Mouse (Mus musculus) cerebral cortex, adult 2 months (tissue): ENCODE data around the gene Gsta2.

ENCODE experiments used
- WGBS: fragments of 180-500 bp; shearing (Covaris S2); methylation state at CpG from one replicate; pipeline ENCODE4 v1.1.7; 2018; 5-methylcytosine and 5-hydroxymethylcytosine counted together

Gsta2 gene

DNA sequence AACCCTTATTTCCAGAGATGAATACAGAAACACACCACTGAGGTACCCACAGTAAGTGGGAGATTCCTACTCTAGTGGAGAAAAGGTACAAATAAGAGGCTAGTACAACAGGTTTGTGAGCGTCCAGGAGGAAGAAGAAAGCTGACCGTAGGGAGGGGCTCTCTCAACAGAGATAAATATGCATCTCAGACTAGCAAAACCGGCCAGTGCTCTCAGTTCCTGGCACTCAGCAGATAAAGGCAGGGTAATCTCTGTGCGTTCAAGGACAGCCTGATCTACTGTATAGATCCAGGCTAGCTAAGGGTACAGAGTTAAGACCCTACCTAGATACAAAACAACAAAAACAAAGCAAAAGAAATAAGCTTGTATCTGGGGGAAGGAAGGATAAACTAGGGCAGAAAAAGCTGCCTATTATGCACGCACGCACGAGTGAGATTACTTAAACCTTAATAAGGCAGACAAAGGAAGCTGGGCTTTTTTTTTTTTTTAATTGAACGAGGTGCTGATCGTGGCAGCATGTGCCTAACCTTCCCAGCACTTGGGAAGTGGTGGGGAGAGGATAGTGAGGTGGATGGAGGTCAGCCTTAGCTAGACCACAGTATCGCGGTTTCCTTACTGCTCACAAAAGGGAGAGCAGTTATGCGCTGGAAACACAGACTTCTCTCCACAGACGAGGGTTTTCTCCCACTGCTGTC lies 10.4 kb upstream of the Gsta2 start:
- 75% methylated on average over 13 of the region's 13 CpGs for WGBS

DNA sequence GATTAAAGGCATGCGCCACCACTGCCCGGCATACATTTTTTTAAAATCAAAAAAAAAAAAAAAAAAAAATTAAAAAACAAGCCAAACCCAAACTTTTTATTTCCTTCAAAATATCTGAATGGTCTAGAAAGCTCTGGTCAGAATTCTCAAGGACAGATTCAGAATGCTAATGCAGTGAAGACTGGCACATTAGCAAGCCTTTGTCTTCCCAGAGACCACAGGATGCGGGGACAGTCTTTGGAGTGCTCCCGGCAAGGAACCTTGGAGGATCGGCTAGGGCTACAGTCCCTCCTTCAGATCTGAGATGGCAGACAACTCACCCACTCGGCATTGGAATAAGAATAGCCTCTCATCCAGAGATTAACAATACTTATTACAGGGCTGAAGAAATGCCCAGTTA lies 9.1 kb upstream of the Gsta2 start:
- 93% methylated on average over 6 of the region's 6 CpGs for WGBS

DNA sequence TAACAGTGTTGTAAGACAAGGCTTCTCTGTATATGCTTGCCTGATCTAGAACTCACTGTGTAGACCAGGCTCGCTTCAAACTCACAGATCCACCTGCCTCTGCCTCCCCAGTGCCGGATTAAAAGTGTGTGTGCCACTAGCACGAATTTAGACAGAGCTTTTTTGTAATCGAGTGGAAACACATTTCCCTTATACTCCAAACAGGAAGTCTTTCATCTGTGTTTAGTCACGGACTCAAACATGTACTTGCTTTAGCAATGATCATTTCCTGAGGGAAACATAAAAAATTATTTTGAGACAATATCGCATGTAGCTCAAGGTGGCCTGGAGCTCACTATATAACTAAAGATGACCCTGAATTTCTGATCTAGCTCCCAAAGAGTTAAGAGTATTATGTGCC lies 7.8 kb upstream of the Gsta2 start:
- WGBS: 53% methylated on average over 6 of the region's 6 CpGs

DNA sequence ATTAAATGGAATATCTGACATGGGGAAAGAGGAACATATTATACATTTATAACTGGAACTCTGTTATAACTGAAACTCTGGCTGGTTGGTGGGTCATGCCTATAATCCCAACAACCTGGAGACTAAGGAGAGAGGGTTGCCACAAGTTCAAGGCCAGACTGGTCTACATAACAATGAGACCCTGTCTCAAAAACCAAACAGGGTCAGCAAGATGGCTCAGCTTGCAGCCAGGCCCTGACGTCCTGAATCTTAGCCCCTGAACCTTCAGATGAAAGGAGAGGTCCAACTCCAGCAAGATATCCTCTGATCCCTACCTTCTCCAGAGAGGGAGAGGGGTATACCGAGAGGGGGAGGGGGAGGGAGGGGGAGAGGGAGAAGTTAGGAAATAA lies 4.9 kb upstream of the Gsta2 start:
- 58% methylated on average over 2 of the region's 2 CpGs for WGBS

DNA sequence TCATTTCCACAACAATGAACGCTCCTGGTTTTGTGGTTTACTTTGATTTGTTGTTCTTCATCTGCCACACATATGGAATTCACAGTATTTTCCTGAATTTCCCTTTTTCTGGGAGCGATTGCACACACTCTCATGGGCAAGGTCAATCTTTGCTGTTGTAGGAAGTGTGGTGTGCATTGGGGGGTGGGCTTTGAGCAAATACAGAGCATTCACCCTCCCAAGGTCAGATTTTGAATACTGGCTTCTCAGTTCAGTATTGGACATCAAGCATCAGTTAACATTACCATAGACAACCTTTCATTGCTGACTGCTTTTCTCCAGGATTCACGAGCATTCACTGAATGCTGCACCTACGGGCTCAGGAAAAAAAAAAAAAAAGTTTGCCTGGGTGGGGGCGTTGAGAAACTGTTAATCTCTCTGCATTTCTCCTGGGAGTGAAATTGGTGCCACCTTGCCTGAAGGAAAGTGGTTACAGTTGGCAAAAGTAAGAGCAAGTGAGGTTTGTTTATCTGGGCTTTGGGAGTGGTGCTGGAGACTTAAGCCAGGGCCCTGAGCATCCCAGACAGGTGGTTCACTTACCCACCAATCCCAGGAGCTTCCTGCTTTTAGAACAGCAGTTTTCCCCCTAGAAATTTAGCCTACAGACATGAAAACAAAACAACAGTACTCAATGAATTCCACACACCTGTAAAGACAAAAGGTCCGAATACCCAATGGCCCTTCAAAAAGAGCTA lies 4.3 kb upstream of the Gsta2 start:
- WGBS: 85% methylated on average over 6 of the region's 6 CpGs

DNA sequence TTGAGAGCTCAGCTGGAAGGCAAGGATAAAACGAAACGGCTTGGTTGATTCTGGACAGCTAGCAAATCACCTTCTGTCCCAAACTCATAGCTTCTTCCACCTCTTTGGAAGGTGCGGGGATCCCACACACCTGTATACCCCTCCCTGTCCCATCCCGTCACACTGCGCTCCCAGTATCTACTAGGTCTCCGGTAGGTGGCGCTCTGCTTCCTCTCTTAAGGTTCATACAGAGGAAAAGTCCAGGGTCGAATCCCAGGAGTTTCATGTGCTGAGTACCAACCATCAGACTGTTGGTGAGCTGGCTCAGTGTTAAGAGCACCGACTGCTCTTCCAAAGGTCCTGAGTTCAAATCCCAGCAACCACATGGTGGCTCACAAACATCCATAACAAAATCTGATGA lies 2.5 kb upstream of the Gsta2 start:
- 20% methylated on average over 9 of the region's 9 CpGs for WGBS

DNA sequence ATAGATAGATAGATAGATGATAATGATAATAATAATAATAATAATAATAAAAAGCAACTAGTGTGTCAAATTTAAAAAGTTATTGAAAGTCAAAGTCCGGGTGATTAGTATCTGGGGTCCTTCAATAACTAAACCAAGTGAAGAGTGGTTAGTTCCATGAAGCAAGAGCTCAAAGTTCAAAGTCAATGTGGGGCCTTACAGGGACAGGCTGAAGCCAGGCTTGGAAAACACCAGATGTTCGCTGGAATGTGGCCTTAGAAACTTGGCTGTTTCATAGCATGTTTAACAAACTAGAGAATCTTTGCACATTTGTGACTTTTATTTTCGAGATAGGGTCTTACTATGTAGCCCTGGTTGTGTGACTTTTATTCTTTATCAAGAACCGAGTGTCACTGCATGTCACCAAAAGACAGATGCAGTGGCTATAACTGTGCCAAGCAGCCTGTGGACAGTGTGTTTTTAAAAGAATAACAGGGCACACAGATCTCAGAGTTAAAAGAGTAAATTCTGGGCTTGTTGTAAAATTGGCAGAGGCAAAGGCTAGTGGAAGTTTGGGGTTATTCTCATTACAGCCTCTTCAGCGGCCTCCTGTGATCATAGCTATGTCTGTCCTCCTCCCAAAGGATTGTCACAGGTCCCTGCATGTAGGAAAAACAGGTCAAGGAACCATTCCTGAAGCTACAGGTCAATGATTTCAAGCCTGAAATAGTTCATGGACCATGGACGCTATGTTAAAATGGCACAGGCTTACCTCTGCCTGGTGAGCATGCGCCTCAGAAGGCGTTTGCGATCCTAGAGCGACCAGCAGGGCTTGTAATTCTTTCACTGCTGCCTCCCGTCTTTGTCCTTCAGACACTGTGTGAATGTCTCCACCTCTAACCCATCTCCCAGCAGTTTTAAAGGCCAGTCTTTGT lies 666 bp downstream of the Gsta2 start:
- 86% methylated on average over 11 of the region's 11 CpGs for WGBS

DNA sequence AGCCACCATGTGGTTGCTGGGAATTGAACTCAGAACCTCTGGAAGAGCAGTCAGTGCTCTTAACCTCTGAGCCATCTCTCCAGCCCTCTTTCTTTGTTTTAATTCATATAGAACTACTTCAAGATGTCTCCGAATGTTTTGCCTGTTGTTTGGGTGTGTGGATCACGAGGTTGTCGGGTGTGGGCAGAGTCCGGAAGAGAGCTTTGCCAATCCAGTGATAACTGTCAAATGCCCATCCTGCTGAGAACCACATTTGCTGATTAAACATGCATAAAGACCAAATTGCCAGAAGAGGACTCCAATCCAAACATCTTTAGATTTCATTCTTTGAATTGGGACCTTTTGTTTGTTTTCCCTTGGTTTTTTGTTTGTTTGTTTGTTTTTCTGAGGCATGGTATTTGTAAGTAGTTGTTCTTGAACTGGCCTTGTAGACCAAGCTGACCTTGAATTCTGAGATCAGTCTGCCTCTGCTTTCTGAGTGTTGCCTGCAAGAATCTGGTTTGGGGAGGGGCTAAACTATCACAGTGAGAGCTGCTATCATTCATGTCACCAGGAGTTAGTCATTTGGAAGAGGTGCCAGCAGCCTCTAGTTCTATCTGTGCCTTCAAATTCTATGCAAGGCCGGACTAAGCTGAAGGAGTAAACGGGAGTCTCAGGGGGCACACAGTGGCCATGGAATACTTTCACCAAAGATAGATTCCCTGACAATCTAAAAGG lies 3.9 kb downstream of the Gsta2 start:
- 92% methylated on average over 6 of the region's 6 CpGs for WGBS

DNA sequence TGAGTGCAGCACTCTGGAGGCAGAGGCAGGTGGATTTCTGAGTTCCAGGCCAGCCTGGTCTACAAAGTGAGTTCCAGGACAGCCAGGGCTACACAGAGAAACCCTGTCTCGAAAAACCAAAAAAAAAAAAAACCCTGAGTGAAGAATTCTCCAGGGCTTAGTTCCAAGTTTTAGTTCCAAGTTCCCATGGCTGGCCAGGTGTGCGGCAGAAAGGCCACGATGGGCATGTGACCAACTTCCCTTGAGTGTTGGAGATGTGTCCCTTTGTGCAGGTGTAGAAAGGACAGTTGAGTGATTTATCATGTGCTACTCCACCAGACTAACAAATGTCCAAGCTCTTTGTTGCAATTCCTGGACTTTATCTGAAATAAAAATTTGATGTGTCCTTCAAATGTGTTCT lies 6.4 kb downstream of the Gsta2 start:
- 81% methylated on average over 3 of the region's 3 CpGs for WGBS

DNA sequence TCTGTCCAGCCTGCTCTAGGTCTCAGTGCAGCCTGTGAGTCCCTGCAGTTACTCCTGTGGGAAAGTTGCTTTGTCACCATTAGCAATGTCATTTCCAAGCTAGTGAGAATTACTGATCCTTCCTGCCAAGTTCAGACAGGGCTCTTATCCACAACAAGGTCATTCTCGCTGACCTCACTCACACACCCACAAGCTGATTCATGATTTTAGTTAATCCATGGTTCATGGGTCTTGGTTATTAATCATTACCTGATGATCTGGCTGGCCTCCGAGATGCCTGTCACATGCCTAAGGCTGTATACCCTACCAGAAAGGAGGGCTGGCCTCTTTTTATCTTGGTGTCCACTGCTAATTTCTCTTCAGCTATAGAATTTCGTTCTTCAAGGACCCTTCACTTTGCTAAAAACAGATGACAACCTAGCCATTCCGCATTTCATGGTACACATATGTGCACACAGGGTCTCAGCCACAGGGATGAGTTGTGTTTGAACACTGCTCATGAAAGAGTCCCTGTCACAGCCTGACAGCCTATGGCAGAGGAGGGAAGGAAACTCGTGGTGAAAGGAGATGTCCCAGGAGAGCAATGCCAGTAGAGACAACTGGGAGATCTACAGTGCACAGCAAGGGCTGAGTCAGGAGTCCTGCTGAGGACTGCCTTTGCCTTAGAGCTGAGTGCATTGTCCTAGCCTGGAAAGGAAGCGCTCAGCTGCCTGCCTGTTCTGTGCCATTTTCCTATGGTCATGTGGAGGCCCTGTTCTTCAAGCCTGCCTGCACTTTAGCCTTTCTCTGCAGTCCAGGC lies 7.2 kb downstream of the Gsta2 start:
- WGBS: 81% methylated on average over 6 of the region's 6 CpGs

DNA sequence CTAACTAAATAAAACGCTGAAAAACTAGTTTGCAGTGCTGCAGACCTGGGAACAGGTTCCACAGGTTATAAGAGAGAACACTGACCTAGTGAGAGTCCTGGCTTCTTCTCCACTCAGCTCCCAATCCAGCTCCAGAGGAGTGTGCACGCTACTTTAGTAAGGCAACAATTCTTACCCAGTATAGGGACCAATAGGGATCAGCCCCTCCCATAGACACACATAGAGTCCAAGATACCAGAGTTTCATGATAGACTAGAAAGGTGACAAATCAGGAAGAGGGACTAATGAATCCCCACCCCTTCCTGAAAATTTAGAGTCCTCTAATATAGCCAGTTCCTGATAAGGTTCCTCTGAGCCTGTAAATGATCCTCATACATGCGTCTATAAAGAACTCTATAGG lies 8.6 kb downstream of the Gsta2 start:
- WGBS: 66% methylated on average over 3 of the region's 3 CpGs

DNA sequence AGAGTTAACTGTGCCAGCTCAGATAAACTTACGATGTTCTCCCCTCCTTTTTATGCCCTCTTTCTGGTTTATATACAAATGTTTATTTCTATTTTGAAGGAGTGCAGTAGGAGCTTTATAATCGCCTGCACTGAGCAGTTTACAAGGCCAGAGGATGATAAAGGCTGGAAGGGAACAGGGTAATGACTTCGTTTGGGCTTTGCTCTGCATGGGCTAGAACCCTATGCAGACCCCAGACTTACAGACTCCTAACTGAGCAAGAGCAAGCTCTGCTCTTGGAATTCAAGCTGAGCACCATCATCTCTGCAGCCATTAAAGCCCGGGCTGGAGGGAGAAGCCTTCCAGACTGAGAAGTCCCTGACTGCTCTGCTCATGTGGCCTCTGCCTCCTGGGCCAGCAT lies 10.4 kb downstream of the Gsta2 start:
- 63% methylated on average over 4 of the region's 4 CpGs for WGBS

DNA sequence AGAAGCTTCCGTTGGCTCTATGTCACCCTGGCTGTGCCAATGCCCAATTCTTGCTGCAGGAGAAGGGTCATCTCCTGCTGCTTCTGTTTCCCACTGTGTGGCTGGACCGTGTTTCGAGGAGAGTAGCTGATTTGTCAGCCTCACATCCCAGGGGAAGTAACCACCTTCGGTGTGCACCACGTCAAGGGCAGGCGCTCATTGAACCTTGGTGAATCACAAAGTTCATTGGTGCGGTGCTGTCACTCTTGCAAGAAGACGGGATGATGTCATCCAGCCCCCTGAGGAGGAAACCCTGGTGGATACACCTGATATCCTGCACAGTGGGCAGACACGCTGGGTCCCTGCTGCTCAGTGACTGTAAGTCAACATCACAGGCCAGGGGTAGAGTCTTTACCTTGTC lies 12.5 kb downstream of the Gsta2 start:
- WGBS: 84% methylated on average over 9 of the region's 9 CpGs

DNA sequence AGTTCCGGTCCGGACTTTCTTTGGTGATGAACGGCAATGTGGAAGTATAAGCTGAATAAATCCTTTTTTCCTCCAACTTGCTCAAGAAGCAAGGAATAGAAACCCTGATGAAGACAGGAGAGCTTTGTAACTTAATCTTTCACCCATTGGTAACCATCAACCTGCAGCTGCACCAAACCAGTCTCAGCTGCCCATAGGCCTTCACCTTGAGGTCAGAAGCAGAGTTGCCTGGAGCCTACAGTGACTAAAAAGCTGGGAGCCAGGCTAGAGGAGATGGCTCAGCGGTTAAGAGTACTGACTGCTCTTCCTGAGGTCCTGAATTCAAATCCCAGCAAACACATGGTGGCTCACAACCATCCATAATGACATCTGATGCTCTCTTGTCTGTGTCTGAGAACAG lies 13.1 kb downstream of the Gsta2 start:
- 92% methylated on average over 4 of the region's 4 CpGs for WGBS

DNA sequence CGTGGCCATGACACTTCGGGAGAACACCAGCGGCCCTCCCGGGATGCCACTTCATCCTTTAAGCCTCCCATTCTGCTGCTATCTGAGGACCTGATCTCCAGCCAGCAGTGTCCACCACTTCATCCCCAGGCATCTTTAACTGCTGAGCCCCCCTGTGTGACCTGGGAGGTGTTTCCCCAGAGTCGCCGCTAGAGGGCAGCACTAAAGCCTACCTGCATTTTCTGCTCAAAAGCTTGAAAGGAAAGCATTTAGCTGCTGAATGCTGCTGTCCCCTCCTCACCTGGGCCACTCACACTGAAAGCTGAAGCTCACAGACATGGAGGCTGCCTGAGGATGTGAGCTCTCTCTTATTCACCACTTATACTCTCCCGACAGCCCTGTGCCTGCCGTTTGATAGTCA lies 15.3 kb downstream of the Gsta2 start:
- WGBS: 11% methylated on average over 8 of the region's 8 CpGs

DNA sequence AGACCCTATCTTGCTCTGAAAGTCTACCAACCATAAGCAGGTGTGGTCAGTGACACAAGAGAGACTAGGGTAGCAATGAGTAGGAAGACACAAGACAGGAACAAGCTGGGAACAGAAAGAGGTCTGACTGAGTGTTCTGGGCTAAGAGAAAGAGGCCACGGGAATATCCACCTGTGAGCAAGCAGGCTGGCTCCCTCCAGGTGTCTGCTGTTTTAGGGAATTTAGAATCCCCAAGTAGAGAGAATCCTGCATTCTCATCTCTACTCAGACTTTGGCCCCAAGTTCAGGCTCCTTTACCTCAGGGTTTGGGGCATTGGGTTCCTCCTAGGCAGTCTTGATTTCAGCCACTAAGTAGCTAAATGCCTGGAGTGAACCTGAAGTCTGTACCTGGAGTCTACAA lies 28.3 kb downstream of the Gsta2 start, which contains the start of gene Omt2b:
Gene Omt2b, plus strand, starts transcription at position 301 of the 400 bp plus-strand sequence.
- 100% methylated on average over 1 of the region's 1 CpGs for WGBS

DNA sequence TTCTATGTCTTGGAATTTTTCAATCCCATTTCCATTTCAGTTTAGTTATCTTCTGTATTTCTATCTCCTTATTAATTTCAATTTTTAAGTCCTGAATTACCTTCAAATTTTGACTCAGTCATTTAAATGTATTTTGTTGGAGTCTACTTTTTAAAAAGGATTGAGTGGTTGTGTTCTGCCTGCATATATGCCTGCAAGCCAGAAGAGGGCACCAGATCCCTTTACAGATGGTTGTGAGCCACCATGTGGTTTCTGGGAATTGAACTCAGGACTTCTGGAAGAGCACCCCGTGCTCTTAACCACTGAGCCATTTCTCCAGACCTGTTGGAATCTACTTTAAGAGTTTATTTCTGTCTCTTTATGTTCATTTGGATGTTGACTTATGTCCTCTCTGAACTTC lies 36.1 kb downstream of the Gsta2 start:
- WGBS: 34% methylated on average over 1 of the region's 1 CpGs

DNA sequence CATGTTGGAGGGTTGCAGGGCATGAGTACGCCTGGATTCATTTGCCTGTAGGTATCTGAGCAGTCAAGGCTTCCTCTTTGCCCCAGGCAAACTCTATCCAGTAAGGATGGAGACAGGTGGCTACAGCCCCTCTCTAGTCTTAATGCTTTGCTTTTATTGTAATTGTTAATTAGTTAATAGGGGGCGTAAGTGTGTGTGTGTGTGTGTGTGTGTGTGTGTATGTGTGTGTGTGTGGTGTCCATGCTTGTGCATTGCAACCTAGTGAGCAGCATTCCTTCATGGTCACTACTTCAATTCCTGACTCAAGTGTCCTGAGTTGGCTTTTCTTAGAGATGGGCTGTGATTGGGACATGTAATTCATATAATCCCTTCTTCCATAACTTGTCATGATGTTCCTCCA lies 40.9 kb downstream of the Gsta2 start, which contains the start of gene Omt2a:
Gene Omt2a, minus strand, starts transcription at position 101 of the 400 bp plus-strand sequence.
- 91% methylated on average over 2 of the region's 2 CpGs for whole genome bisulfite sequencing

DNA sequence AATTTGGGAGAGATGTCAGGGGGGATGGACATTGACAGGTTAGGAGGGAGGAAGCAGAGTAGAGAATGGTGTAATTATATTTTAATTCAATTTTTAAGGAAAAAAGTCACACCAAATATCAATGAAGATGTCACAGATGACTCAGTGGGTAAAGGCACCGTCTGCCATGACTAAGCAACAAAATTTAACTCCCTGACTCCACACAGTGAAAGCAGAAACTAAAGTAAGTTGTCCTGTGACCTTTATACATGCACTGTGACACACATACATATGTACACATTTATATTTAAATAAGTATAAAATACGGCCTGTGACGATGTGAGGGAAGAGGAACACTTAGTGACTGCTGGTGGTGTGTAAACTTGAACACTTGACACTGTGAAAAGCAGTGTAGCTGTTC lies 47.5 kb downstream of the Gsta2 start:
- WGBS: 83% methylated on average over 3 of the region's 3 CpGs

DNA sequence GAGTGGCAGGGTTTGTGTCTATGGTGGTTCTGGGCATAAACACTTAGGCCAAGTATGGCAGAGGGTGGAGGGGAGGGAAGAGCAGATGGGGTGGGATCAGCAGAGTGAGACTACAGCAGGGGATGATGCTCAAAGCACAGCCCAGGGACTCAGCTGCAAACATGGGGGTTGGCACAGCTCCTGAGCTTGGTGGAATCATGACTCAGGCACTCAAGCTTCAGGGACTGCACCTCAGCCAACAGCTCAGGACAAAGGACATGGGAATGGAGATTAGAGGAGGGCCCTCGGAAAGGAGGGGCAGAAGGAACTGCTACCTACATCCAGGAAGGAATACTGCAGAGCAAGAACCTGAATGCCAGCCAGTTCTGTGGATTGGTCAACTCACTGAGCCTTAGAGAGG lies 56.4 kb downstream of the Gsta2 start:
- WGBS: 56% methylated on average over 1 of the region's 1 CpGs

DNA sequence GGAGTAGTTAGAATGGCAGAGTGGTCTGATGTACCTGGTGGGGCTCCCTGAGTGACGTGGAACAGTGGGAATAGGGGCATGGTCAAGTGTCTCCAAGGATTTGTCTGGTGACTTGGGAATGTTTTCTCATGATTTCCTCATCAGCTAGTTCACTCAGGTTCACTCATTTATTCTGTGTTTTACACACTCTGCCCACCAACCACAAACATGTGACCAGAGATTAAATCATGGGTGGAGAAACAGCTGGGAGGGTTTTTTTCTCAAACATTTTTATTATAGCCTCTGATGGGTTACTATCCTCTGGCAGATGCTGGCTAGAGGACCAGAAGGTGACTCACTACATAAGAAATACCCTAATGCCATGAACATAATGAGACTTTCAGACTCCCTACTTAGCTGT lies 57.4 kb downstream of the Gsta2 start:
- 90% methylated on average over 1 of the region's 1 CpGs for WGBS
